Mouse (Mus musculus): Measurements from ENCODE around the gene Slc25a16.
A peak's percentile ranks its signal among the peaks of the same experiment; 100 is the strongest.
"Not testable (repeated sequence)": the region's sequence is repeated elsewhere in the genome, so short reads cannot be mapped to it uniquely, and the experiment has no call there.

Slc25a16 gene

DNA sequence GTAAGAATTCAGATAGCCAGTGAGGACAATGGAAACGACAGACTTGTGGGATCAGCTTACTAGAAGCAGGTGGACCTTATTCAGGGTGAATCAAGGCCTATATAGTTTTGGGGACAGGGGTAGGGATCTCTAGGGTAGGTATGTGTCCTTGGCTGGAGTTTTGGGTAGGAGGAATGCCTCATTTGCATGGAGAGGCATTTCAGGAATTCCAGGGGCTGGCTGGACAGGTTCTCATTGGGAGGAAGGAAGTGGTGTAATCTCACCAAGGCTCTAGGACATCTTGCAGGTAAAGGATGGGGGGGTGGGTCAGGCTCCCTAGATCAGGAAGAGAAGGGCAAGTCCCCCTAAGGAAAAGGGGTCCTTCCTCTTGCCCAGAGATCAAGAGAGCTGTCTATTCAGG, 17.6 kb upstream of the Slc25a16 start:
- DNase-seq (ENCODE audit: low read depth, low spot score) = no peak

DNA sequence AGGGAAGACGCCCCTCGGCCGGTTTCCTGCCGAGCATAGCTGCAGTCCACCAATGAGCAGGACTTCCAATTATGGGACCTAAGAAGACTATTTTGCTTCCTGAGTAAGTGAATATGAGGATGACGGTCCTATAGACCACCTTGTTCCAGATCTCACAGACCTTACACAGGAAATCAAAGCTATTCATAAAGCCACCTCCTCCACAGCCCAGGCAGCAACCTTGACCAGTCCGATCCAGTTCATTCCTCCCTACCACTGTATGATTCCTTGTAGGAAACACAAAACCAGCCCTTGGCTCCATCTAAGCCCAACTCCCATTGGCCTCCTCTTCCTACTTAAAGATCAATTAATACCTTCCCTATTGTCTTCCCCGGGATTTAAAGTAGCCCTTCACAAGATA, 14.1 kb upstream of the Slc25a16 start:
- DNase-seq (ENCODE audit: low read depth, low spot score) = no peak

DNA sequence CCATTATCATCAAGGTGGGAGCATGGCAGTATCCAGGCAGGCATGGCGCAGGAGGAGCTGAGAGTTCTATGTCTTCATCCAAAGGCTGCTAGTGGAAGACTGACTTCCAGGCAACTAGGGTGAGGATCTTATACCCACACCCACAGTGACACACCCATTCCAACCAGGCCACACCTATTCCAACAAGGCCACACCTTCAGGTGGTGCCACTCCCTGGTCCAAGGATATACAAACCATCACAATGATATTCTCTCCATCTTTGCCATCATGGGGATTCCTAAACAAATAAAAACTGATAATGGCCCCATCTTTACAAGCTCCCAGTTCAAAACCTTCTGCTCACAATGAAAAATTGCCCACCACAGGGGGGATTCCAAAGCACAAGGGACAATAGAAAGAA, 11.5 kb upstream of the Slc25a16 start, which contains the start of gene Tet1:
Tet1 (minus strand) TSS at position 101 of the 400 bp plus-strand sequence.
- not testable (repeated sequence) for DNase-seq (ENCODE audit: low read depth, low spot score)

DNA sequence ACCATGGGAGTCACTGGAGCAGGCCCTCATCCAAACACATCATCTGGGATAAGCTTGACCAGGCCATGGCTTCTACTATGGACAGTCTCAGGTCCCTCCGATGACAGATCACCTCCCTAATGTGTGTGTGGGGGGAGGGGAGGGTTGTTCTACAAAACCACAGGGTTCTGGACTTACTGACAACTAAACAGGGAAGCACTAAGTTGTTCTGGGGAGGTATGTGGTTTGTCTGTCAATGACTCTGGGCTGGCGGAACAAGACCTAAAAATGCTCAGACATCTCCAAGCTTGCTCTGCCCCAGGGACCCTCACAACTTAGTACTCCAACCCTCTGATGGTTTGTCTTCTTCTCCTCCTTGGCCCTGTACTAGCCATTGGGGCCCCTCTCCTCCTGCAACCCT, 9.3 kb upstream of the Slc25a16 start:
- DNase-seq (ENCODE audit: low read depth, low spot score) = no peak

DNA sequence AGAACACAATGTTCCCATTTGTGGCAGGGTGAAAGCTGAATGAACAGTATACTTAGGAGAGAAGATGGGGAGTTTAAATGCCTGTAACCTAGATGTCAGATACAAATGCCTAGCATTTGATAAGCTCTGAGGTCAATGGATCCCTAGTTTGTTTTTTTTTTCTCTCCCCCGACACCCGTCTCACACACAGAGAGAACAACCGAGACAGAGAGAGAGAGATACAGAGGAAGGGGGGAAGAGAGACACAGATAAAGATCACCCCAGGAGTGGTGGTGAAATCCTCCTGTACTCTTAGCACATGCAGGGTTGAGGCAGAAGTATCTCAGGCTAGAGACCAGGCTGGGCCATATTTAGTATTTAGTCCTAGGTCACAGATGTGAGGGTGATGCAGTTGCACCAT, 1.4 kb upstream of the Slc25a16 start:
- DNase-seq (ENCODE audit: low read depth, low spot score) = no peak

DNA sequence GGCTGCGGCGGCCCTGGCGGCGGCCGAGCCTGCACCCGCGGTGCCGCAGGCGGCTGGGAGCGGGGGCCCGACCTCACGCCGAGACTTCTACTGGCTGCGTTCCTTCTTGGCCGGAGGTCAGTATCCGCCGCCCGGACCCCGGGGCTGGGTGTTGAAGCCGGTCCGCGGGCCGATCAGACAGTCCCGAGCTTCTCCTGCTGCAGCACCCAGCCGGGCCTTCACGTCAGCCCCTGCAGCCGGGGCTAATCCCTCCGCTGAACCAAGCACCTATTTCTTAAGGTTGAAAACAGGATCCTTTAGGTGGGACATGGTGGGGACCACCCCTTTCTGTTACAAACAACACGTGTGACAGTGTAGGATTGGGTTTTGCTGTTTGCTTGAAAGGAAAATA, 328 bp downstream of the Slc25a16 start:
- DNase-seq (ENCODE audit: low read depth, low spot score) = peak; percentile 11

DNA sequence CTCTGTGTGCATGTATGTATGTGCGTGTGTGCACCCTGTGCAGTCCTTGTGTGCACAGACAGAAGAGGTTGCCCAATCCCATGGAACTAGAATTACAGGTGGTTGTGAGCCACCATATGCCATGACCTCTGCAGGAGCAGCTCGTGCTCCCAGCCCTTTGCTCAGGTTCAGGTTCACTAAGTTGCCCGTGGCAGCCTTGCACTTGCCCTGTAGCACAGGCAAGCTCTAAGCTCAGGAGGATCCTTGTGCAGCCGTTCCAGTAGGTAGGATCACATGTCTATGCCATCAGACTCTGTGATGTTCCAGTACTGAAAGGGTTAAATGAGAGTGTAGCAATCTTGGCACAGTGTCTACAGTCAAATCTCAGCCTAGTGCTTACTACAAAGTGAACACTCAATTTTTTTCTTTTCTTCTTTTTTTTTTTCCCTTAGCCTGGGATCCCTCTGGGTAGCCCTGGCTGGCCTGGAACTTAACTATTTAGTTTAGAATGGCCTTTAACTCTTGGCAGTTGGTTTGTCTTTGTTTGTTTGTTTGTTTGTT, 3.7 kb downstream of the Slc25a16 start:
- no peak for DNase-seq (ENCODE audit: low read depth, low spot score)

DNA sequence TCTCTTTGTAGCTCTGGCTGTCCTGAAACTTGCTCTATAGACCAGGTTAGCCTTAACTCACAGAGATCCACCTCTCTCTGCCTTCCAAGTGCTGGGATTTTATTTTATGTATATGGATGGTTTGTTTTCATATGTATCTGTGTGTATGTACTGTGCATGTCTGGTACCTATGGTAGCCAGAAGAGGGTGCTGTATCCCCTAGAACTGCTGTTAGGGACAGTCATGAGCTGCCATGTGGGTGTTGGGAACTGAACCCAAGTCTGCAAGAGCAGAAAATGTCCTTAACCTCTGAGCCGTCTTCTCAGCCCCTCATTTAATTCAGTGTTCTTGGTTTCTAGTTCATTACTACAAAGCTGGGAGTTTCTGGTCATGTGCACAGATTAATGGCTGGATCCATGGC, 11.9 kb downstream of the Slc25a16 start:
- DNase-seq (ENCODE audit: low read depth, low spot score) = no peak

DNA sequence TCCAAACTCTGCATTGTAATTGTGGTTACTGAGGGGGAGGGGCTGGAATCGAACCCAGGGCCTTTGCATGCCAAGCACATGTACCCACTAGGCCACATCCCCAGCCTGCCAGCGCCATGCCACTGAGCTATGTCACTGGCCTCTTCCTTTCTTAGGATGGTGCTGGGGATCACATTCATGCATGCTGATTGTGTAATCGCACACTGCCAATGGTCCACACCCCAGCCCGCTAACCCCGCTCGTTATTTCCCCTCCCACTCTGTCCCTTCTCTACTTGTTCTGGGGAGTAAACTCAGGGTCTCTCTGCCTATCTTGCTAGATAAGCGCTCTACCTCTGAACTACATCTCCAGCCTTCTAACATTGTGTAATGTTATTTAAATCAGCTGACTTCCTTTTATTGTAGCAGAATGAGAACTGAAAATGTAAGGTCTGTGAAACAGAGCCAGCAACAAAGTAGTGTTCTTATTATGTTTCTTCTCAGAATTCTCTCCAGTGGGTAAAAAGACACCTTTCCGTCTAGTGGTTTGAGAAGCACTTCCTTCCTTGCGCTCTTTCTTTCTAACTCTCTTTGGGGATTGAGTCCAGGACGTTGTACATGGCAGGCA, 24.6 kb downstream of the Slc25a16 start:
- DNase-seq (ENCODE audit: low read depth, low spot score) = peak; percentile 30

DNA sequence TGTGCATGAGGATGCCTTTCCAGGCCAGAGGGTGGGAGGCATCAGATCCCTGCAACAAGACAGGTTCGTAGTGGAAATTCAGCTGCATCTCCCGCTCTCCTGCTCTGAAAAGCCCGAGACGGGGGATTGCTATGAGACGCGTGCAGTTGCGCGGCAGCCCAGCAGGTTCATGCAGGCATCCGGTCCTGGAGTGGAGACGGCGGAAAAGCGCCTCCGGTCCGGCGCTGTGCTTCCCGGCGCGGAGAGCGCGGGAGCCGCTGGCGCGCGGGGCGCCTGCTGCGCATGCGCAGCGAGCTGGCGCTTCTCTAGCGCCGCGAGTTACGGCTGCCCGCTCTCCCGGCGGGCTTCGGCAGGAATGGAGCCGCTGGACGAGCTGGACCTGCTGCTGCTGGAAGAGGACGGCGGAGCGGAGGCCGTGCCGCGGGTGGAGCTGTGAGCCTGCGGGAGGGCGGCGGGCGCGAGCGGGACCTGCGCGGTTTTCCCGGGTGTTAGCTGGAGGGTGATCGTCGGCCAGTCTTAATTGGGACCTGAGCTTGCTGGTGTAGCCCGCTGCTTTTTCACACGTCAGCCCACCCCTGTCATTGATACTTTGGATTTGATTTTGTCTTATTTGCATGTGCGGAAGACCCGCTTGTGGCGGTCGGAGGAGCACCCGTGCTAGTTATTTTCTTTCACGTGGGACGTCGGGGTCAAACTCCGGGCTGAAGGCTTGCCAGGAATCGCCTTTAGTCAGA, 26.5 kb downstream of the Slc25a16 start, which contains the start of gene Dna2:
Dna2 (plus strand) TSS at position 289 of the 734 bp plus-strand sequence.
- DNase-seq (ENCODE audit: low read depth, low spot score) = peak; percentile 78

DNA sequence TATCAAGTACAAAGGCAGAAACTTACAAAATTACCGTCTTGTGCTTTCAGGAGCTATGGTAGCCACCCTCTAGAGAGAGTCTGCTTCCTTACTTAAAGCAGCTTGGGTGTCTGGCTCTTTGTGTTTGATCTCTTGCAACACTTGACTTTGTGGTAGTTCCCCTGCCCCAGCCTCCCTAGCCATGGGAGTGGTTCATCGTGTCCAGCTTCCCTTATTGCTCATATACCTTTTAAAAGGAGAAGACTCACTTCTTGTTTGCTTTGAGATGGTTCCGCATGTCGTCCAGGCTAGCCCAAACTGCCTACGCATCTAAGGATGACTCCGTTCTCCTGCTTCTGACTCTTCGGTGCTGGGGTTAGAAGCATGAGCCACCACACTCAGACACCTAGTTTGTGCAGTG, 28.1 kb downstream of the Slc25a16 start:
- DNase-seq (ENCODE audit: low read depth, low spot score) = no peak

DNA sequence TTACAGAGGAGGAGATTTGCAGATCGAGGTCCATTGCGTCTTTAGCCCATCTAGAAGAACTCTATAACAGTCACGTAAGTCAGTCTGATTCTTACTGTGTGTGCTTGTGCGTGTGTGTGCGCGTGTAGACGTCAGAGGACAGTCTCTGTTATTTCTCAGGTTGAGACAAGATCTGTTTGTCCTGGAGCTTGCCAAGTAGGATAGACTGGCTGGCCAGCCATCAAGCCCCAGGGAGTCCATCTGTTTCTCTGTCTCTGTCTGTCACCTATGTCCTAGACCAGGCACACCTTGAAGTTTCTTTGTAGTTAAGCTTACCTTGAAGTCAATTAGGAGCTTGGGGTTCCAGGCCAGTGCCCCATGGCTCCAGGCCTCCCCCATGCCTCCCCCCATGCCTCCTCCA, 43.5 kb downstream of the Slc25a16 start:
- no peak for DNase-seq (ENCODE audit: low read depth, low spot score)

DNA sequence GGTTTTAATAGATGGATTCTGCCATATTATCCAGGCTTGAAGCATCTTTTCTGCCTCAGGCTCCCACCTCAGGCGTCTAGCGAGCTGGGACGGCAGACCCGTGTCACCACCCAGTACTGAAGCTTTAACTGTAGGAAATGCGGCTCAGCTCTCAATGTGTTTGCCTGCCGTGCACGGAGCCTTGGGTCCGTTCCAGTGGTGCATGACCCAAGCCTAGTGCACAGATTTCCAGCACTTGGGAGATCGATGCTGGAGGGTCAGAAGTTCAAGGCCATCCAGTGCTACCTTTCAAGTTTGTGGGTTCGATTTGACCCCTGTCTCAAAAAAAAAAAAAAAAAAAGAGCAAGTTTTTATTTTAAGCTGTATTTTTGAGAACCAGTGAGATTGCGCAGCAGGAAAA, 45.4 kb downstream of the Slc25a16 start:
- DNase-seq (ENCODE audit: low read depth, low spot score) = no peak

DNA sequence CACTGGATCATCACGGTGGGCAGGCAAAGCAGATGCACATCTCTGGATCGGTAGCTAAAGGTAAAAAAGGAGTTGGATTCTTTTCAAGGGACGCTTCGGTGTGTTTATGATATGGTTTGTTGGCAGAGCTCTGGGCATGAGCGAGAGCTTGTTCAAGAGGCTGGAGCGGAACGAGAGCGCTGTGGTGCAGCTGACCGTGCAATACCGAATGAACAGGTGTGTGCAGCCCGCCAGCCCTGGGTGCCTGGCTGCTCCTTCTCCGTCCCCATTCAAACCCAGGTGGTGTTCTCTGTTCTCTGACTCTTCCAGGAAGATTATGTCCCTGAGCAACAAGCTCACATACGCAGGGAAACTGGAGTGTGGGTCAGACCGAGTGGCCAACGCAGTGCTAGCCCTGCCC, 45.9 kb downstream of the Slc25a16 start:
- no peak for DNase-seq (ENCODE audit: low read depth, low spot score)

DNA sequence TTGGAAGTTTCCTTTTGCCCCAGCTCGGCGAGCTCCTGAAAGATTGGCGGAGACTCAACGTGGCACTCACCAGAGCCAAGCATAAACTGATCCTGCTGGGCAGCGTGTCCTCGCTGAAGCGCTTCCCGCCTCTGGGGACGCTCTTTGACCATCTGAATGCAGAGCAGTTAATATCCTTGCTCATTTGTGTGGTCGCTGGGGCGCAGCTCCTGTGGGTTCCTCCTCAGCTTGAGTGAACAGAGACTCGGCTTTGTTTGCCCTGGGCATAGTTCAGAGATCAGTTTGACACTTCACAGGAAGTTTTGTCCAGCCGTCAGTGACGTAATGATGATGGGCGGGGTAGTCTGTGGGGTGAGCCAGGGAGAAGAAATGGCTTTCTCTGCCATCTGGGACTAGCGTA, 51.4 kb downstream of the Slc25a16 start:
- no peak for DNase-seq (ENCODE audit: low read depth, low spot score)

DNA sequence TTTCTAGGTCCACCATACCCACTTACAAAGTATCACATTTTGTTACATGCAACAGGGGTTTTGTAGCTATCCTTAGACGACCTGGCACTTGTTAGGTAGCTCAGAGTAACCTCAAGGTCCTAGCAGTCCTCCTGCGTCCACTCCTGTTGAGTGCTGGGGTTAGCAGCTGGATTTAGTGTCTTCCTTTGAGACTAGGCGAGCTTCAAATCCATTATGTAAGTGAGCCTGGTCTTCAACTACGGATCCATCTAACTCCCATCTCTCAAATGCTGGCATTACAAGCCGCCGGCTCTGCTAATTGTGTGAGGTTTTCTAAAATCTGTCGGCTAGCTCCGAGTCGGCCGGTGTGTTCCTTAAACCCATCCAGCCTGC, 59.2 kb downstream of the Slc25a16 start:
- no peak for DNase-seq (ENCODE audit: low read depth, low spot score)

DNA sequence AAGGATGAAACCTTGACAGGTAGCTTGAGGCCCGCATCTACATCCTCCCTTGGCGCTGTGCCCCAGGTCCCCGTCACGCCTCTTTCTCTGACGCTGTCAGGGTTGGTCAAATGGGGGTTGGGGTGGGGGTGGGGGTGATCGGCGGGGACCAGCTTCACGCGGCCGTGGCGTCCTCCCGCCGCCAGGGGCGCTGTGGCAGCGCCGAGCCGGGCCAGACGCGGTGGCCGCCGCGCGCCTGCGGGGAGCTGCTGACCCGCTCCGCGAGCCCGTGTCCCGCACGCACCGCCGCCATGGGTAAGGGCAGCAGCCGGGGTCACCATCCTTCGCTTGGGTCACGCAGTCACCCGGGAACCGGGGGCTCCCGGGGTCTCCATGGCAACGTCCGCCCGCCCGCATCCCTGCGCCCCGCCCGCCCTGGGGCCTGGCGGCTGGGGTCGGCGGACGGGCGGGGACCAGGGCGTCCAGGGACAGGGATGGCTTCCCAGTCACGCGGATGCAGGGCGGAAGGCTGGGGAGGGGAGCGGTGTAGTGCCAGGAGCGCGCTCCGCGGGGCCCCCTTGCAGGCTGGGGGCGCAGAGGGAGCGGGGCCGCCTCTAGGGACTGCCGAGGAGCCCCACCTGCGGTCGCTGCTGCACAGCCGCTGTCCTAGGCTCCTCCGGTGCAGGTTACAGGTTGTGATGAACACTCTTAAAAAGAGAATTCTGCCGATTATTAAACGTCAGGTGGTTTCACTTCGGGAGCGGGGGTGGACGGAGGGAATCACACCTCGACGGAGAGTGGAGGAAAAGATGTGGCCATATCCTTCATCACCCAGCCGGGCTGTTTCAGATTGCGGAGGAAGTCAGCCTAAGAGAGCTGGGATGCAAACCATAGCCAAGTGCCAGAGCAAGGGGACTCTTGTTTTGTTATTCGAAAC, 59.9 kb downstream of the Slc25a16 start, which contains the start of gene Rufy2:
Rufy2 (plus strand) TSS at position 185 of the 916 bp plus-strand sequence.
- peak; percentile 35 for DNase-seq (ENCODE audit: low read depth, low spot score)

DNA sequence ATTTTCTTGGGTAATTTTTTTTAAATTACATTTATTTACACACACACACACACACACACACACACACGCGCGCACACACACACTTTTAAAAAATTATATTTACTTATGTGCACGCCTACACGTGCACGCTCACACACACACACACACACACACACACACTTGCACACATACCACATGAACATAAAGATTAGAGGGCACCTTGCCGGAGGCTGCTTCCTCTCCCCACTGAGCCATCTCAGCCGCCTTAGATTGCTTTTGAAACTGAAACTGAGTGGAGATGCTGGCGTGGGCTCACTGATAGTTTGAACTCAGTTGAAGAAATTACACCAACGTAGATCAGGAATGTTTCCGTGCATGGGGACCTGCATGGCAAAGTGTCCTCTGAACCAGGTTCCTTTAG, 63.6 kb downstream of the Slc25a16 start:
- no peak for DNase-seq (ENCODE audit: low read depth, low spot score)

DNA sequence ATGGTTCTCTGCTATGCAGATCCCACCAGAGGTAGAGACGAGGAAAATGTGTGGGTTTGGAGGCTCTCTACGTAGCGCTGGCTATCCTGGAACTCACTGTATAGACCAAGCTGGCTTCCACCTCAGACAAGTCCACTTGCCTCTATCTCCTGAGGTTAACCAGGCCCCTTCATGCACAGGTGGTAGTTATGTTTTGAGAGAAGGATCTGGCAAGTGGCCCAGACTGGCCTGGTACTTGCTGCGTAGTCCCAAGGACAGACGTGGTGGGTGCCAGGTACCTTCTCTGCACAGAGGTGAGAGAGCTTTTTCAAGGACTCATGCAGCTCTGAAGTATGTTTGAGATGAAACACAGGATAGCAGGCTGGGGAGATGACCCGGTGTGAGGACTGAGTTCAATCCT, 64.1 kb downstream of the Slc25a16 start:
- no peak for DNase-seq (ENCODE audit: low read depth, low spot score)

DNA sequence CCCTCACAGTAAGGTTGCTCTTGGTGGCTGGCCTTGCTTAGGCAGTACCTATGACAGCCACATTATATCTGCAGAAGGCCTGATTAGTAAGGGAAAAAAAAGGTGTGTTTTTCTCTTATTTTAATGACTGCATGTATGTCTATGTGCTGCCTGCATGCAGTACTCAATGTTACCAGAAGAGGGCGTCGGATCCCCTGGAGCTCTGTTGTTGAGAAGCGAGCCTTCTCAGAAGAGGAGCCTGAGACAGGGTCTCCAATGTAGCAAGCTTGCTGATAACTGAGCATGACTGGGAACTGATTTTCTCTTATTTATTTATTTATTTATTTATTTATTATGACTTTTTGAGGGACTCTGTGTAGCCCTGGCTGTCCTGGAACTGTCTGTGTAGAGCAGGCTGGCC, 66.9 kb downstream of the Slc25a16 start:
- peak; percentile 42 for DNase-seq (ENCODE audit: low read depth, low spot score)

DNA sequence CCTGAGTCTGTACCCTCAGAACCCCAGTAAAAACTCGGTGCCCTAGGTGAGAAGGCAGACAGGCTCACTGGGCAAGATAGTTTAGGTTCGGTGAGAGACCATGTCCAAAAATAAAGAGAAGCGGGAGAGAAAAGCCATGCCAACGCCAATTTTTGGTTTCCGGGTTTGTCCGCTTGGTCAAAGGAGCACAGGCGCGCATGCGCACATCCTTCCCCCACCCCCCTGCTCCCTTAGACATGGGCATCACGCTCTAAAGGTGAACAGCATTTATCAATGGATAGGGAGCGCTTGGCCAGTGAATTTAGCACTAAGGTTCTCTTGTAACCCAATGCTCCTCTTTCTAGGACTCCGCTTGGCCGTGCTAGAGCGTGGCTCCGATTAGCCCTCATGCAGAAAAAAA, 70.2 kb downstream of the Slc25a16 start:
- no peak for DNase-seq (ENCODE audit: low read depth, low spot score)

DNA sequence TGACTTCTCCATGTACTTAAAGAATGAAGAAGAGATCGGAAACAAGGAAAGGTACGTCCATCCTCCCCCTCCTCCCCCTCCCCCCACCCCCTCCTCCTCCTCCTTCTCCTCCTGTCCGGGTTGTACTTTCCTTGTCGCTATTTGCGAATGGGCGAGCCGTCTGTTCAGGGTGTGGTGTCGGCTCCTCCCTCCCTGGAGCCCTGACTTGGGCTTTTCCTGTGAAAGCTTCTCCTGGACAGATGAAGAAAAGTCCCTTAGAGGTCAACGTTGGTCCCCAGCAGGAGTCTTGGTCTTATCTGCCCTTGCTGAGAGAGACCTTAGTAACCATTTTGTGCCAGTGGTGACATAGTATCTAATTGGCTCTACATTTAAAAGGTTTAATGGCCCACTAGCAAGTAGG, 73.6 kb downstream of the Slc25a16 start:
- no peak for DNase-seq (ENCODE audit: low read depth, low spot score)

Measured in c-Kit-negative CD71-positive TER-119-positive erythroid progenitor cells, embryonic 14.5 days (primary cell).